ENCODE assay signal across 8 mouse cellular contexts in genomic region chr6:53698128-53698749, GRCm38 (mm10).
DNase-seq lines count a peak whose midpoint lies in the region; ATAC-seq and TF ChIP-seq lines count a peak whose summit lies in the region.
"Had no signal": no experiment of that assay in that cellular context is flagged by ENCODE, and none has a peak within 500 bp of the region (broad histone marks: within the 10 kb centered on the region; RNA-seq: fewer than 3 reads in every experiment).

No protein-coding gene starts in this region.

- no peak overlapping the region for H3K27ac ChIP-seq in liver, embryonic 12.5 days
- no peak overlapping the region for H3K27ac ChIP-seq in liver, embryonic 11.5 days (ENCODE audit: low read depth, low read length)
- H3K27ac ChIP-seq in embryonic facial prominence, embryonic 13.5 days, result no peak overlapping the region
- no peak overlapping the region for H3K27ac ChIP-seq in hindbrain, postnatal 0 days
- no peak overlapping the region for H3K27ac ChIP-seq in gastrocnemius, adult 2 months
- H3K27ac ChIP-seq: limb, embryonic 13.5 days had no signal

- no peaks in the 10 kb centered on the region for H3K4me1 ChIP-seq in liver, embryonic 12.5 days
- H3K4me1 ChIP-seq in liver, embryonic 11.5 days (replicated peaks; ENCODE audit: control insufficient read depth, insufficient read depth, low read length), result no peaks in the 10 kb centered on the region
- H3K4me1 ChIP-seq in embryonic facial prominence, embryonic 13.5 days, result peaks cover 23% of the 10 kb centered on the region
- H3K4me1 ChIP-seq in hindbrain, postnatal 0 days (ENCODE audit: insufficient read depth, low read length), result peaks cover 3% of the 10 kb centered on the region; the same call in 1 of the 2 replicates

- no peak for TF ChIP-seq CTCF in hindbrain, postnatal 0 days (IDR thresholded peaks at IDR 0.05; ENCODE audit: low read depth)
- no peak for TF ChIP-seq CTCF in gastrocnemius, adult 2 months (IDR thresholded peaks at IDR 0.05)

- no peak overlapping the region for H3K9ac ChIP-seq in liver, embryonic 12.5 days
- no peak overlapping the region for H3K9ac ChIP-seq in liver, embryonic 11.5 days (ENCODE audit: low read depth, low read length)
- no peak overlapping the region for H3K9ac ChIP-seq in embryonic facial prominence, embryonic 13.5 days
- no peak overlapping the region for H3K9ac ChIP-seq in hindbrain, postnatal 0 days (replicated peaks; ENCODE audit: low read length)
- H3K9ac ChIP-seq: limb, embryonic 13.5 days had no signal

- DNase-seq in liver, embryonic 11.5 days (ENCODE audit: low spot score), result no peak
- peak; percentile 49 for DNase-seq in hindbrain, postnatal 0 days (ENCODE audit: low spot score)
- DNase-seq in retina, postnatal 1 day, result peak; percentile 69
- DNase-seq in gastrocnemius, adult 2 months, result no peak
- DNase-seq in thymus, postnatal 36 days, result no peak

- intact Hi-C loops in gastrocnemius, adult 2 months (cut with DNase I), result no loop called here

- no peak for ATAC-seq in liver, embryonic 12.5 days
- ATAC-seq in liver, embryonic 11.5 days (replicated peaks; ENCODE audit: low FRiP score), result no peak
- no peak for ATAC-seq in embryonic facial prominence, embryonic 13.5 days (ENCODE audit: insufficient number of reproducible peaks, insufficient read depth, low FRiP score, low TSS enrichment, low read depth)
- ATAC-seq in hindbrain, postnatal 0 days, result peak; percentile 53; the same call in 1 of the 2 replicates

- no peaks in the 10 kb centered on the region for H3K27me3 ChIP-seq in liver, embryonic 12.5 days (replicated peaks)
- H3K27me3 ChIP-seq in liver, embryonic 11.5 days (replicated peaks; ENCODE audit: control insufficient read depth, insufficient read depth, low read length), result no peaks in the 10 kb centered on the region
- H3K27me3 ChIP-seq in embryonic facial prominence, embryonic 13.5 days, result no peaks in the 10 kb centered on the region
- H3K27me3 ChIP-seq in hindbrain, postnatal 0 days (ENCODE audit: insufficient read depth, low read length), result no peaks in the 10 kb centered on the region
- H3K27me3 ChIP-seq: limb, embryonic 13.5 days had no signal

- no peaks in the 10 kb centered on the region for H3K9me3 ChIP-seq in liver, embryonic 12.5 days (replicated peaks)
- no peaks in the 10 kb centered on the region for H3K9me3 ChIP-seq in liver, embryonic 11.5 days (ENCODE audit: control insufficient read depth, low read length)
- H3K9me3 ChIP-seq in embryonic facial prominence, embryonic 13.5 days, result no peaks in the 10 kb centered on the region
- no peaks in the 10 kb centered on the region for H3K9me3 ChIP-seq in hindbrain, postnatal 0 days (ENCODE audit: low read length)
- H3K9me3 ChIP-seq: limb, embryonic 13.5 days had no signal

- H3K36me3 ChIP-seq in liver, embryonic 12.5 days, result no peaks in the 10 kb centered on the region
- H3K36me3 ChIP-seq in liver, embryonic 11.5 days (ENCODE audit: control insufficient read depth, insufficient read depth, low read length), result no peaks in the 10 kb centered on the region
- H3K36me3 ChIP-seq in embryonic facial prominence, embryonic 13.5 days, result no peaks in the 10 kb centered on the region
- no peaks in the 10 kb centered on the region for H3K36me3 ChIP-seq in hindbrain, postnatal 0 days (ENCODE audit: insufficient read depth, low read length)

- peak overlapping the region; percentile 16; the same call in 1 of the 2 replicates for H3K4me2 ChIP-seq in liver, embryonic 12.5 days
- H3K4me2 ChIP-seq in liver, embryonic 11.5 days, result no peak overlapping the region
- H3K4me2 ChIP-seq in embryonic facial prominence, embryonic 13.5 days, result peak overlapping the region; percentile 46
- peak overlapping the region; percentile 46 for H3K4me2 ChIP-seq in hindbrain, postnatal 0 days (ENCODE audit: low read depth, low read length)
- H3K4me2 ChIP-seq: limb, embryonic 13.5 days had no signal

- H3K4me3 ChIP-seq in liver, embryonic 12.5 days, result no peak overlapping the region
- H3K4me3 ChIP-seq in liver, embryonic 11.5 days (ENCODE audit: low read depth, low read length), result no peak overlapping the region
- no peak overlapping the region for H3K4me3 ChIP-seq in embryonic facial prominence, embryonic 13.5 days
- peak overlapping the region; percentile 11; the same call in 1 of the 2 replicates for H3K4me3 ChIP-seq in hindbrain, postnatal 0 days (ENCODE audit: low read length)
- H3K4me3 ChIP-seq in gastrocnemius, adult 2 months, result no peak overlapping the region
- H3K4me3 ChIP-seq: limb, embryonic 13.5 days had no signal

- 18% methylated on average over 15 of the region's 15 CpGs for WGBS in liver, embryonic 12.5 days (ENCODE audit: insufficient replicate concordance)
- WGBS in liver, embryonic 11.5 days, result 17% methylated on average over 15 of the region's 15 CpGs
- WGBS in embryonic facial prominence, embryonic 13.5 days, result 12% methylated on average over 15 of the region's 15 CpGs
- WGBS in hindbrain, postnatal 0 days, result 12% methylated on average over 15 of the region's 15 CpGs

Comparison
In these comparisons a context has a peak if more than half of its experiments do, and no peak if none do; other contexts are left out.
1. DNase-seq: peak in hindbrain, postnatal 0 days (single experiment) and retina, postnatal 1 day (single experiment); none in liver, embryonic 11.5 days (single experiment), gastrocnemius, adult 2 months (single experiment) and thymus, postnatal 36 days (0 of 2).